Mouse (Mus musculus) testis, adult 2 months (tissue): Measurements from ENCODE around the gene Slc43a1.

Experiments
- CTCF ChIP-seq: fragments of 200-500 bp; IDR thresholded peaks from 2 replicates; pipeline ENCODE4 v1.5.1; 2012; ENCODE audit warnings: low read depth, mild to moderate bottlenecking, inconsistent platforms, low read length, moderate library complexity; ENCODE audit not compliant: control insufficient read depth, insufficient read depth, insufficient replicate concordance
- POLR2A ChIP-seq: fragments of 200-500 bp; IDR thresholded peaks from 2 replicates; pipeline ENCODE4 v1.6.1; 2012; ENCODE audit warnings: low read depth, mild to moderate bottlenecking, inconsistent platforms, low read length, moderate library complexity; ENCODE audit not compliant: control insufficient read depth

- TF ChIP-seq POLR2A (no peak), CTCF (peak; percentile 66; the same call in 1 of the 2 replicates)
Measured at GRCm38 (mm10) chr2:84855732-84856131, 17.1 kb downstream of the Slc43a1 start.
